Mouse (Mus musculus) naive thymus-derived CD4-positive, alpha-beta T cell, adult 5 months (primary cell): ENCODE results near the gene Olfr816. TPM values are rescaled to one million over a fixed set of nuclear protein-coding genes. Genes with fewer than 3 reads are reported as not detected.

Source experiments
- polyA plus RNA-seq: library from polyadenylated mRNA; unstranded; fragments of 100-300 nt; shearing (Covaris generic); gene quantifications from one replicate; pipeline ENCODE4 v1.2.1, GENCODE M21; 2017

Gene Olfr816
- polyA plus RNA-seq, result 0.34 TPM

GRCm38 (mm10) chr10:129915497-129915896, at the start of gene Olfr816:
Gene Olfr816, minus strand, starts transcription at chr10:129915597.

DNA sequence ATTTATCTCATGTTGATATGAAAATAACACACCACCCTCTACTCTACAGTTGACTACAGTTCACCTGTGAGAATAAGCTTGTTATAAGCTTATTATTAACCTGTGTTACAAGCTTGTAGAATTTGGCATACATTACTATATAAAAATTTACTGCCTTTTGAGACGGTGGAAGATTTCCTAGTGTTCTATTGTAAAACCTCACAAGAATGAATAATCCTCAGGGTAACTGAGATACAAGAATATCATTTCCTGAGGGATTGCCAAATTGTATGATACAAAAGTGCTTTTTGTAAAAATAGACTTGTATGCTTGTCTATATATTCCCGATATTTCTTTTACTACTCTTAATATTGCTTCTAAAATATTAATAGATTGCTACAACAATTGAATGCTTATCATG, 33.6 kb upstream of the Olfr816 start, which contains the start of gene Olfr818:
Gene Olfr818, minus strand, starts transcription at position 101 of the 400 bp plus-strand sequence.

DNA sequence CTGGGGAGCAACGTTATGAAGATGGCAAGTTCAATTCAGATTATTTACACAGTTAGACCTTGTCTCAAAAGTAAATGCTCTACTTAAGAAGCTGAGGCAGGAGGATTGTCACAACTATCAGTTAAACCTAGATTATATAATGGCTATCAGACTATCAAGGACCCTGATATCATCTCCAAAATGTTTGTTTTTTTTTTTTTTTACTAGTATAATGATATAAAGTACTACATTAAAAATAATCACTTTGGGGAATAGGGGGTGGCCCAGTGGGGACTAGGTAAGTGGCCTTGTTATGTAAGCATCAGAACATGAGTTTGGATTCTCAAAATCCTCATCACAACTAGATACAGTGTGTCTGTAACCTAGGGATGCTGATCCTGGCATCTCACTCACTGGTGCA, 9.6 kb downstream of the Olfr816 start, which contains the start of gene Olfr815:
Gene Olfr815, minus strand, starts transcription at position 101 of the 400 bp plus-strand sequence.

GRCm38 (mm10) chr10:129879751-129880150, 35.6 kb downstream of the Olfr816 start, which contains the start of gene Olfr814:
Gene Olfr814, minus strand, starts transcription at chr10:129879851.

Other genes with a start within 250 kb of the Olfr816 start
- not detected for gene Olfr801, start 241.7 kb downstream of the Olfr816 start, polyA plus RNA-seq
- gene Olfr802, start 227.4 kb downstream of the Olfr816 start, polyA plus RNA-seq, result not detected
- not detected for gene Olfr803, start 221.3 kb downstream of the Olfr816 start, polyA plus RNA-seq
- not detected for gene Olfr804, start 212.4 kb downstream of the Olfr816 start, polyA plus RNA-seq
- gene Olfr805, start 186.2 kb downstream of the Olfr816 start, polyA plus RNA-seq, result not detected
- not detected for gene Olfr806, start 173.7 kb downstream of the Olfr816 start, polyA plus RNA-seq
- gene Olfr807, start 157.8 kb downstream of the Olfr816 start, polyA plus RNA-seq, result not detected
- gene Olfr808, start 150.1 kb downstream of the Olfr816 start, polyA plus RNA-seq, result not detected
- gene Olfr809, start 141.0 kb downstream of the Olfr816 start, polyA plus RNA-seq, result not detected
- gene Olfr810, start 120.7 kb downstream of the Olfr816 start, polyA plus RNA-seq, result not detected
- not detected for gene Olfr811, start 111.2 kb downstream of the Olfr816 start, polyA plus RNA-seq
- 0.56 TPM for gene Olfr812, start 69.5 kb downstream of the Olfr816 start, polyA plus RNA-seq
- gene Olfr813, start 60.2 kb downstream of the Olfr816 start, polyA plus RNA-seq, result not detected
- gene Olfr814, start 35.7 kb downstream of the Olfr816 start, polyA plus RNA-seq, result 0.09 TPM
- gene Olfr815, start 9.7 kb downstream of the Olfr816 start, polyA plus RNA-seq, result not detected
- not detected for gene Olfr818, start 33.5 kb upstream of the Olfr816 start, polyA plus RNA-seq
- gene Olfr819, start 51.7 kb upstream of the Olfr816 start, polyA plus RNA-seq, result not detected
- gene Olfr247, start 60.5 kb upstream of the Olfr816 start, polyA plus RNA-seq, result not detected
- gene Gm10310, start 69.5 kb upstream of the Olfr816 start, polyA plus RNA-seq, result 0.21 TPM
- gene Olfr820, start 97.0 kb upstream of the Olfr816 start, polyA plus RNA-seq, result not detected
- gene Olfr821, start 114.8 kb upstream of the Olfr816 start, polyA plus RNA-seq, result not detected
- 0.14 TPM for gene Olfr822, start 155.6 kb upstream of the Olfr816 start, polyA plus RNA-seq
- gene Olfr823, start 199.8 kb upstream of the Olfr816 start, polyA plus RNA-seq, result not detected
- not detected for gene Olfr824, start 214.4 kb upstream of the Olfr816 start, polyA plus RNA-seq